Mouse (Mus musculus) c-Kit-negative CD71-positive TER-119-positive erythroid progenitor cells, embryonic 14.5 days (primary cell): ENCODE measurements around the gene Dab1.

Experiments
- DNase-seq: peaks from one replicate; pipeline ENCODE4 v3.0.0-alpha.2; 2013; ENCODE audit warnings: low read depth, low spot score

Dab1 gene

DNA sequence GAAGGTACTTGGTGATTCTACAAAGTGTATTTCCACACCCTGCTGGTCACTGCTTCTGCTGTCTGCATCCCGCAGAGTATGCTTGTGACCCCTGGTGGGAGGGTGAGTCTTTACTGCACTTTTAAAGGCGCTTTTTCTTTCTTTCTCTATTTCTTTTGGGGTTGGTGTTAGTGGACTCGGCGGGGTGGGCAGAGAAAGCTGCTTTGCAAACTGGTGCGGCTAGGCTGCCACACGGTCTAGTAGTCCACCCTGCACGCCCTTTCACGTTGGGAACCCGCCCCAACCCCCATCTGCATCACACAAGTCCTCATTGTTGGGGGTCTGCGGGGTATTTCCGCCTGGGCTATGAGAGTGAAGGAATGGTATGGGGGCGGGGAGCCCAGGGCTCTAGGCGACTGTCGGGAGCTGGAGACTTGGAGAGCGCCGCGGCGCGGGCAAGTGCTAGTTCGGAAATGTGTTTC is 749.4 kb downstream of the Dab1 start:
- no peak for DNase-seq

DNA sequence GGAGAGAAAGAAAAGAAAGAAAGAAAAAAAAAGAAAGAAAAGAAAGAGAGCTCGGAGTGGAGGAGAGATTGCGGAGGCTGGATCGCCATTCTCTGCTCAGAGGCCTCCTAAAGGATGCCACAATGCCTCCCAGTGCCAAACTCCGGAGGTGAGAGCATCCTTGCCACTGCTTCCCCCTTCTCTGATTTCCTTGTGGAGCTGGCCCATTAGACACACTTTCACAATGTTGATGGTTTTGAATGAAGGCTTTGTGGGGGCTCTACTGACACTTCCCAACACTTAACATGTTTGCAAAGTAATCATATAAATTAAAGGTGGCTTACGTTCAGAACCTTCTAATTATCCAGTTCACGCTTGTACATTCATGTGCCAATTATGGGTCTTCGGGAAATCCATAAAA is 749.9 kb downstream of the Dab1 start:
- DNase-seq, result no peak

DNA sequence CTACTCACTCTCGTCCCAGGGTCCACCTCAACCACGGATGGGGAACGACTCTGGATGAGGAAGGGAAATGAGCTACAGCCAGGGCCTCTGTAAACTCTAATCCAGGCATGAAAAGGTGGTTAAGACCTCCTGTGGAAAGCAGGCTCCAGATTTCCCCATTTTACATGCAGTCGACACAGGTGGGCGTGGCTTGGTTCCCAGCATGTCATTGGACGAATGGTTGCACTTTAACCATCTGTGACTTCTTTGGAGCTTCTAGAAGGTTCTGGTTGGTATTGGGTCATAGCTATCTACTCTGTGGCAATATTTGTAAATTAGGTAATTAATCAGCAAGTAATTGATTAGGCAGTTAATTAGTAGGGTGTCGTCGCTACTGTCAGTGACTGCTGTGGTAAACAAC is 752.0 kb downstream of the Dab1 start:
- DNase-seq, result no peak

DNA sequence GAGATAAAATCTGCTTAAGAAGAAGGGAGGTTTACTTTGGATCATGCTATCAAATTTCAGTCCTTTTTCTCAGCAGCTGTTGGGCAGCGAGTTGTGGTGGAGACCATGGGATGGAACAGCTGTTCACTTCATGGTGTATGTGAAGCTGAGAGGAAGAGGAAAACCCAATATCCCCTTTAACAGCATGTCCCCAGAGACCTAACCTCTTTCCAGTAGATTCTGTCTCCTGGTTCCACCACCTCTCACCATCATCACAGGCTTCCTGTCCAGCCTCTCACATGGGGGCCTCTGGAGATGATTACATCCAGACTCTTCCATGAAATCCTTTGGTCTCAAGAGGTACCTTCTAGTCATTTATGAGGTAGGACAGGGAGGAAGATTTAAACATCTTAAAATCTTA is 755.0 kb downstream of the Dab1 start:
- DNase-seq, result no peak

DNA sequence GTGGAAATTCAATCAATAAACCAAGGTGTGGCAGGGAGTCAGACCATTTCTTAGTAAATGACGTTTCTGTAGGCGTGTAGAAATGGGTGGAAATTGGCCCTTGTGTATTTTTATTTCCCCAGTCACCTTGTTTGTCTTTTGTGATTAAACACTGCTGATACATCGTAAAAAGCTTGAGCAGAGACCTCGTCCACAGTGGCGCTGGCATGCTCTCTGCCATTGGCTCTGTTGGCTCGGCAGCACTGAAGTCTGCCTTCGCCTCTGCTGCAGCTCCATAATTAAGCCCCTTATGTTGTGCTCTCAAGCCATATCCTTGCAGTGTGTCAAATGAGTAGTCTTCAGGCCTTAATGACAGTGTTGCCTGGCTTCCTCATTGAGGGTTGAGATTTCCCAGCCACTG is 765.5 kb downstream of the Dab1 start:
- no peak for DNase-seq

DNA sequence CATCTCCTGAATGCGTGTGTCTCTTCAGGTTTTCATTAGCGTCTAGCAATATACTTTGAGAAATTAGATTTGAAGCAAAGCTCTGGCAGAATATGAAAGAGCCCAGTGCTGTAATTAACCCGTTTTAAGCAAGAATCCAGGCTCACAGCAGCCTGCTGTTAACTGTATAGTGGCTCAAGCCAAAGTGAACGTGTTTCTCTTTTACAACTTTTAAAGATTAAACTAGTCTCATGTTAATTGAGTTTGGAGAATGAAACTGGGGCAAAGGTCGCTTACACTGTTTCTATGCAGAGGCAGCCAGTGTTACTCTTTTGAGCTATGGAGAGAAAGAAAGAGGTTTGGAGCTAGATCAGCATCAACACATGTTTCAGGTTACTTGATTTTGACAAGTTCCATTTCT is 766.1 kb downstream of the Dab1 start:
- DNase-seq, result no peak

DNA sequence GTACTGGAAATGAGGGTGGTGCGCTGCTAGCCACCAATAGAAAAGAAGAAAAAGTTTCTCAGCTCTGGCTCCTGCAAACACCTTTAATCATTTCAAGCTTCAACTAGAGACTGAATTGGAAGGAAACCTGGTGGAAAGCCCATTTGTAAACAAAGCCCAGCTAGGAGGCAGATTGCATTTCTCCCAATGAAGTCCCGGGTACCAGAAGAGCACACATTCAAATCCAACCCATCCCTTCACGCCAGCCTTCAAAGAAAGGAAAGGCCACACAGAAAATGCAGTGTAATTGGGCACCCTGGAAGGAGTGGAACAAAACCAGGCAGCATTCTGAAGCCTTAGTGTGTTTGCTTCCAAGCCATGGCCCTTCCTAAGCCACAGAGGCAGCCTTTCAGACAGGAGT is 776.4 kb downstream of the Dab1 start:
- DNase-seq, result no peak

DNA sequence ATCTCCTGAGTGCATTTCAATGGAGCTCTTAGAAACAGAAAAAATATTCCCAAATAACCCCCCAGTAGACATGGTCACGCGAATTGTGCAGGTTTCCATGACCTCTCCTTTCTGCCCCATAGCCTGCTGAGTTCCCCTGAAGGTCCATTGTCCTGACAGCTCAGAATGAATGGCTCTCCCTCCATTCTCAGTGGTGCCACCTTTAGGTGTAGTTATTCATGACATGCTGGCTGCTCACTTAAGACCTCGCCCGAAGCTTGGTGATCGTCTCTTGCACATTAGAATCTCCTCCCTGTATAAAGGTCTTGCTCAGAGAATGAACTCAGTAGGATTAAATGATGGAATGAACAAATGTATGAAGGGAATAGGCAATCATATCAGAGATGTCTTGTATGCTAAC is 776.9 kb downstream of the Dab1 start:
- no peak for DNase-seq

DNA sequence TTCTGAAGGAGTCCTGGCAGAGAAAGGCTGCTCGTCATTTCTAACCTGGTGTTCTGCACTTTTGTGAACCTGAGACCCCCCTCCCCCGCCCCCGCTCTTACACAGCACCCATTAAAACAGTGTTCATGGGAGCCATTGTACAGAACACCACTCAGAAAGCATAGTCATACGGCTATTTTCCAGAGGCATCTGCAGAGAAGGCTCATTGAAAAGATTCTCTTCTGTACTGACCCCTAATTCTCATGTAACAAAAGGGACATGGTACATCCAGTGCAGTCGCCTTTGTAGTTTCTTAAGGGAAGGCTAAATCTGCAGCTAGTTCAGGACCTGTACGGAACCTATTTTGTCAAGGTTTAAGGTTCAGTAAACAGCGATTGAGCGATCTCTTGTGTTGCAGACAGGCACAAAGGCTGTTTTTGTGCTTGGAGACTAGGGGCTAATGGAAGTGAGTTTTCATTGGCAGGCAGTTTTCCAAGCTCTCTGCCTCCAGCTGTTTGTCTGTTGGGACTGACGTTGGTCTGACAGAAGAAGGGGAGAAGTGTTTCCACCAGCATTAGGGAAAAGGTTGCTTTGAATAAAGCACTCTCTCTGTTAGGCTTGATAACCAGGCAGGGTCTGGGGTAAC is 780.1 kb downstream of the Dab1 start:
- no peak for DNase-seq

DNA sequence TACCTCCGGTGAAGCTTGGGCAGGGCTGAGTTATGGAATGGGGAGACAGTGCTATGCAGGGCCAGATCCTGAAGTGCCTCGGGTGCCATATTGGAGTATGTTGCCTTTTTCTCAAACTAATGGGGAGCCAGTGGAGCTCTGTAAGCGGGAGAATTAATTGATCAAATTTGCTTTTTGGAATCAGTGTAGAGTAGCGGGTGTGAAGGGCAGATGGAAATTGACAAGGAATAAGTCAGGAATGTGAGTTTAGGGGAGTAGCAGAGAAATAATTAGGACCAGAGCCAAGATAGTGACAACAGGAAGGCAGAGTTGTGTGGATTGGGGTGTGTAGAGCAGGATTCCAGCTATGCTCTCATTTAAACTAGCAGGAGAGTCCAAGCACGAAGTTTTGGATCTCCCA is 784.9 kb downstream of the Dab1 start:
- DNase-seq, result no peak

DNA sequence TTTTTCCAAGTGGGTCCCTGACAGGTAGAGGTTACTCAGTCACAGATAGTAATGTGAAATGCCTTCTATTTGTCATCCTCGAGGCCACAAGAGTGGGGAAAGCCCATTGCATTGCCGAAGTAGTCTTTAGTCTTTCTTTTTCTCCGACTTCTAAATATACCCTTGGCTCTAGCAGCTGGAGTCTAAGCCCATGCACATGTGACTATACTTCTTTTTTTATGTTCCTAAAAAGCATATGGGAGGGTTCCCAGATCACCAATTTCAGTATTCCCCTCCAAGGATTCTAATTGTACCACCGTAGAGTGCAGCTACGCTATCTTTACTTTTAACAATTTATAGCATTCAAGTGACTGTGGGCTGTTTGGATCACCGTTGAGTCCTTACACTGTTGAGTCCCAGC is 791.8 kb downstream of the Dab1 start:
- no peak for DNase-seq

DNA sequence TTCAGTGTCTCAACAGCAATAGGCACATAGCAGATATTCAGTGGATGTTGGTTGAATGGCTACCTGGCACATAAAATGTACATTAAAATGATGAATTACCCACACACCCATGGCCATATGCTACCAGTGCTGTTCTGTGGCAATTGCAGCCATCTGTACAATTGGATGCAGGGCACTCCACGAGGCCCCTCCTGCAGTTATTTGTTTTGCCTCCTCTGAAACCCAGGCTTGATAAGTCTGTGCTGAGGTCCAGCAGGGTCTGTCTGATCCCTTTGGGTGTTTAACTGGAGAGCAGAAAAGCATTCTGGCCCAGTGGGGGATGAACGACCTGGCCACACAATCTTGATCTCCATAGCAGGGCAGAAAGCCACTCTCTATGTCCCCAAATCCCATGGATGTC is 796.3 kb downstream of the Dab1 start:
- DNase-seq, result no peak

DNA sequence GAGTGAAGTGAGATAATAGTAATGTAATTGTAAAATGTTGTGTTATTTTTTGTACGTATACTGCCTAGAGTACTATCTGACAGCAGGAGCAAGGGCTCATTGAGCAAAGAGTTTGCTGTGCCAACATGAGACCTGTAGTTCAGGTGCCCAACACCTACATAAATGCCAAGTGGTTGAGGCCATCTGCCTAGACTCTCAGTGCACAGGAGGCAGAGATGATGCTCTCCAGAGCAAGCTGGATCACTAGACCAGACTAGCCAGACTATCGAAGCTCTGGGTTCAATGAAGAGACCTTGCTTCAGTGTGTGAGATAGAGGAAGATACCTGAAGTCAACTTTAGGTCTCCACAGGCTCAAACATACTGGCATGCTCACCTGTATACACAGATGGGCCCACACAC is 799.2 kb downstream of the Dab1 start:
- DNase-seq, result no peak

DNA sequence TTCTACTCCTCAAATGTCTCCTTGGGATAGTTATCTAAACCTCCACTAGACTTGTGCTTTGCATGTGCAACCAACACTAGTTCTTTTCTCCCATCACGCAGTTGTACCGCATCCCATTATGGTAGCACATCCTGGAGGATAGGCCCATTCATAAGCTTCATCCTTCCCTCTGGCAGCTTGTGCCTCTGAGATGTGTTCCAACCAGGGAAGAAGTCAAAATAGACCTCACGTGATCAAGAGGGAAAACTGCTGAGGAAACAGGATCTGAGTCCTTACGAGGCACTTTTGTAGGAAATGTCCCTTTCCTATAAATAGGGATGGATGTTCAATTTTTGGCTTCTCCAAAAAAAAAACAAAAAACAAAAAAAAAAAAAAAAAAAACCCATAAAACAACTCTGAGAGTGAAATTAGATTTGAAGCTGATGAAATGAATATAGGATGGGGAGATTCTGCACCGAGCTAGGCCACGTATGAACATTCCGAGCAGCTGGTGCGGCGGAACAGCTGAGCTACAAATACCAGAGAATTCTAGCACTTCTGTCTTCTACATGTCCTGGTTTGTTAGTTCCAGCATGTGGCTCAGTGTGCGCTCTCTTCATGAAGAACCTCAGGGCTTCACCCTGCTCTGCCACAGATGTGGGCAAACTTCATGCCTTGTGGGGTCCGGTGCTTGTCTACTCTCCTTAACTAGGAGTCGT is 802.0 kb downstream of the Dab1 start:
- no peak for DNase-seq

DNA sequence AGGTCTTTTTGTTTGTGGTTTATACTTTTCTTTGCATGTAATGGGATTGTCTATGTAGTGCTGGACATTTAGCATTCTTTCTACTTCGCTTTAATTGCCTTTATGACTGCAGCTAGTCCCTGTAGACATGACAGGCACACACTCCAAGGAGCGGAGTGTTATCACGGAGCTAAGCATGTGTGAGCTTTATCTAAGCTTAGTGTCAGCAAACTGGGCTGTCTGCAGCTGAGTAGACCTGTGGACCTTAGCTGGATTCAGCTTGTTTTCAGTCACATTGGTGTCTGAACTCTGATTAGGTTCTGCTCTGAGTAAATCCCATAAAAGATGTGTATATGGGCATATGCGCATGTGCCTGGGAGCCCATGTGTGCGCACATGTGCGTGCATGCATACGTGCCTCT is 810.0 kb downstream of the Dab1 start:
- DNase-seq, result no peak

DNA sequence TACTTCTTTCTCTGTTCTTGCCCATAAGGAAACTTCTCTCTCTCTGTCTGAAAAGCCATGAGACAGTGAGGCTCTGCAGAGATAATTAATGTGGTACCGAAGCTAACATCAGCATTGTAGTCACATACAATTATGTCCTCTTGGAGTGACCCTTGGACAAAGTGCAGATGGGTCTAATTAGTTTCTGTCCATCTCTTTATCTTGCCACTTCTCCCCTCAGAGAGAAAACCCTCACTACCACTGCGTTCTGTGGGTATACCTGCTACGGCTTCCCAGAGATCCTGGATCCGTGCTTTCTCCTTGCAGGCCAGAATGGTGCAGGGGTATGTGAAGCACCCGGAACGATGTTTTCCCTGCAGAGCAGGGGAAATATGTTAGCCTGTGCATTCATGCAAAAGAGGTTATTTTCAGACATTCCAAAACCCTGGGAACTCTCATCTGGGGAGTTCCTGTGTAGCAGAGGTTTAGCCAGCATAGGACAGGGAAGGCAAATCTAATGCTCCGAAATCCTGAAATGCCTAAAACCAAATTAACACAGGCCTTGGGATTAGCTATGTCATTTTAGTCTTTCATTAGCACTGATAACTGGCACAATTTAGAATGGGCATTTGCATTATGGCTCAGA is 812.2 kb downstream of the Dab1 start:
- no peak for DNase-seq

DNA sequence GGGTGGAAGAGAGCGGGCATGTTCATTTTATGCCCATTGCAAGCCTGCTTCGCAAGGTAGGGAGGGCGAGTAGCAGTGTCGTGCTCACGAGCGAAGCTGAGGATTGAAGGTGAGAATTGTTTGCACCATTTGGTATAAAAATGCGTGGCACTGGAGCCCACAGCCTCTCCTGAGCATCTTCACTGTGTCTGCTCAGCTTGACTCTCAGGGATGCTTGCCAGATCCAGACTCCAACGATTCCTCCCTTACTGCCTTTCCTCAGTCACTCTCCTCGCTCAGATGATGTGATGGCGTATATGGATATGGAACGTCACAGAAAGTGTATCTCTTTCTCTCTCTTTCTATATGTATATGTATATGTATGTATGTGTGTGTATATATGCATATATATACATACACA is 813.0 kb downstream of the Dab1 start:
- no peak for DNase-seq

DNA sequence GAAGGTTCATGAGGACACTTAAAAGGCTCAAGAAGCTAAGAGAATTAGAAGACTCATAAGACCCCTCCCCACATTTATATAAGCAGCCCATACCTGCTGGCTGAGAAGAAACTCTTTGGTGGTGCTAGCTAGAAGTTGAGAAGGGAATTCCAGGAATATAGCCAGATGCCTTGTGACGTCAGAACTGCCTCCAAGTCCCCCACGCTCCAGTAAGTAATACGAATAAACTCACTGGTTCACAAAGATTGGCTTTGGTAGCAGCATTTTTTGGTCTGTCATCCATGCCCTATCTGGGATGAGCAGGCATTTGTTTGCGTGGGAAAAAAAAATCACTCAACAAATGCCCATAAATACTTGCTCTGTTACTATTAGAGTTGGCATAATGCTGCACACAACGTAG is 816.6 kb downstream of the Dab1 start:
- DNase-seq, result no peak

DNA sequence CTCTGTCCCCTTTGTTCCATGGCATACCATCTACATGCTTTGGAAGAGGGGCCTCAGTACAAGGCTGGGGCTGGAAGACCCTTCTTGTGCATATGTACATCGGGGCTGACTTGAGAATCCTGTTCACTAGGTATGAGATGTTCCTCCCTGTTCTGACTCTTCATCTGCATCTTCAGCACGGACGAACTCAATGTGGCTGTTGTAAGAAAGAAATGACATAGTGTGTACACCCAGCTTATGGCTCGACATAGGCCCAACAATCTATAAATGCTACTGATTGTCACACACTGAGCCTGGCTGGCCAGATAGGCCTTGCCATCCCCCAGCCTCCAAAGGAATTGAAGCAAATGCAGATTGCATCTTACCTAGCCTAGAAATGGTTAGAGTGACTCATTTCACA is 817.3 kb downstream of the Dab1 start:
- no peak for DNase-seq

DNA sequence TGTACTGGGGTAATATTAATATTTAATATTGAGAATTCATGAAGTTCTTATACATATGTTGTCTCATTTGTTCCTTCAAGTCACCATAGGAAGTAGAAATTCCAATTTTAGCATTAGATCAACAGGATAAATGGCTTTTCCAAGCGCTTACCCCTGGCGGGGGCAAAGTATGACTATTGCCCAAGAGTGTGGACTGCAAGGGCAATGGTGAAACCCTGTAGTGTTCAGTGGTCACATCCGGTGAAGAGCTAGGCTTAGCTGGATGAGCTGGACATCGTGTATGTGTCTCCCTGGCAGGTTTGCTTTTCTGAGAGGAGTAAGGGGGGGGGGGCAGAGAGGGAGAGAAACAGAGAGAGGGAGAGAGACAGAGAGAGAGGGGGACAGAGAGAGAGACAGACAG is 819.6 kb downstream of the Dab1 start:
- no peak for DNase-seq

DNA sequence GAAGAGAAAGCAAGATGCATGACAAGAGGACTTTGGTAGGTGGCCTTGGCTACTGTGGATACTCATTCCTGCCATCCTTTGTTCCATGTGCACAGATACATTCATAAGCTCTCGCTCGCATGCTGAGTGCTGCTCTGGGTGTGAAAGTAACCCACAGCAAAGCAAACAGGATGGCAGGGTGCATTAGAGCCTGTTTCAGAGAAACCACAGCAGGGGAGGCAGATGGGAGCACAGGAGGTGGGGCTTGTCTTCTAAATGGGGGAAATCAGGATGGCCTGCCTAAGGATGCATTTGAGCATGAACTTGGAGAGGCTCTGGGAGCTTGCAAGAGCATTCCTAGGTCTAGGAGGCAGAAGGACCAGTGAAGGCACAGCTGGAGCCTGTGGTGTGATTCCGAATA is 820.5 kb downstream of the Dab1 start:
- no peak for DNase-seq

DNA sequence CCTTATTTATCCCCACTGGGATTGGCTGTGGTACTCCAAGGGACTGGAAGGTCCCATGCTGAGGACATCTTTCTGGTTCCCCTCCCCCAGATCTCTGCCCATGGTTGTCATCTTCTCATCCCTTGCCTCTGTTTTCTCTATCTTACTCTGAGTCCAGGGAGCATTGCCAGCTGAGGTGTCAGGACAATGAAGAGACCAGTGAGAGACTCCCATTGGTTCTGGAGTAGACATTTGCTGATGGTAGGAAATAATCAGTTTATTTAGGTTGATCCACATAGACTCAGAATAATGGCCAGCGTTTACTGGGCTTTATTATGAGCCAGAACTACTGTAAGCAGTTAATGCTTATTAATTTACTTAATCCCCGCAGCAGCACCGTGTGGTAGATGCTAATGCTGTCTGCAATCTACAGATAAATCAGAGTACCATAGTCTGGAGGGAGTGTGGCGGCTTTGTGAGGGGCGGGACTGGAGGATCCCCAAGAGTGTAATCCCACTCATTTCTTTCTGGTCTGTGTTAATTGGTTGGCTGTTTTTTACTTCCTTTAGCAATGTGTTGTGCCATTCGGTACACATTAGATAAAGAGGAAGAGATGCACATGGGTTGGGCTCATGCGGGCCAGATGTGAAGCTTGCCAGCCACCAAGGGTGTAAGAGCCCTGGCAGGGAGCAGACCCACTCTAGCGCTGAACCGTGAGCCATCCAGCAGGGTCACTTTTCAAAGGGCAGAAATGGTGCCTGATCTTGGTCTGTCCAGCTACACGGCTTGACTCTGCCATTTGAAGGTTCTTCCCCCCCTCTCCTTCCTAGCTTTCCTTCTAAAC is 824.0 kb downstream of the Dab1 start:
- no peak for DNase-seq
